Mouse (Mus musculus): ENCODE results near the gene Dcst2.

DNA sequence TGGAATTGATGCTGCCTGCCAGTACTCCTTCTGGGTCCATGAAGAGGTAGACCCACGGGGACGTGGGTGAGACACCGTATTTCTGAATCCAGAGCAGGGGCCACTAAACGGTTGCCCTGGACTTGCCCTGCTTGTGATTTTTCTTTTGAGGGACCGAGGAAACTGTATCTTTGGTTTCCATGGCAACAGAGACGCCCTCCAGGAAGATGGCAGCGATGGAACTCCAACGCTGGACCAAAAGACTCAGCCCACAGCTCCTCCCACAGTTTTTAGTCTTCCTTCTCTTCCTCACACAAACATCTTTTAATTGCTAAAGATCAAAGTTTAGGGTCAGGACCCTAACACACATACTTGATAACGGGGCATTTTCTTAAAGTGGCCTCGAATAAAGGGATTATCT lies 29.8 kb upstream of the Dcst2 start:
- TF ChIP-seq GATA1 (IDR thresholded peaks at IDR 0.05; ENCODE audit: low read length) (no peak), TAL1 (IDR thresholded peaks at IDR 0.05; ENCODE audit: low read length) (no peak)
